ENCODE assay signal across 8 mouse cellular contexts in genomic region chr4:151994228-151995171, GRCm38 (mm10). TPM values are rescaled to one million over a fixed set of nuclear protein-coding genes. Genes with fewer than 3 reads are reported as not detected.
DNase-seq lines count a peak whose midpoint lies in the region; ATAC-seq and TF ChIP-seq lines count a peak whose summit lies in the region.

No protein-coding gene starts in this region.

- peak overlapping the region; percentile 97 for H3K9ac ChIP-seq in heart, embryonic 11.5 days (ENCODE audit: low read depth, low read length)
- H3K9ac ChIP-seq in midbrain, embryonic 16.5 days (ENCODE audit: low read depth, low read length) = peak overlapping the region; percentile 92

- ATAC-seq in heart, embryonic 11.5 days (replicated peaks; ENCODE audit: insufficient number of reproducible peaks, low FRiP score, low TSS enrichment) = no peak
- no peak for ATAC-seq in midbrain, embryonic 16.5 days

- no peaks in the 10 kb centered on the region for H3K9me3 ChIP-seq in heart, embryonic 11.5 days (replicated peaks; ENCODE audit: control insufficient read depth, low read length)
- no peaks in the 10 kb centered on the region for H3K9me3 ChIP-seq in limb, embryonic 10.5 days (replicated peaks)
- no peaks in the 10 kb centered on the region for H3K9me3 ChIP-seq in midbrain, embryonic 16.5 days (replicated peaks; ENCODE audit: control insufficient read depth, low read length, poor library complexity, severe bottlenecking)

- no peak overlapping the region for H3K27ac ChIP-seq in spleen, adult 2 months (ENCODE audit: insufficient read depth, low read length)
- H3K27ac ChIP-seq in heart, embryonic 11.5 days (ENCODE audit: low read depth, low read length) = peak overlapping the region; percentile 89
- peak overlapping the region; percentile 96 for H3K27ac ChIP-seq in limb, embryonic 10.5 days
- no peak overlapping the region for H3K27ac ChIP-seq in midbrain, embryonic 16.5 days (ENCODE audit: low read length)

- TF ChIP-seq CTCF in spleen, adult 2 months (IDR thresholded peaks at IDR 0.05; ENCODE audit: extremely low read depth, insufficient read depth, insufficient read length, insufficient replicate concordance) = no peak
- no peak for TF ChIP-seq CTCF in brain, embryonic 14.5 days (IDR thresholded peaks at IDR 0.05; ENCODE audit: borderline replicate concordance, extremely low read depth, insufficient read depth, insufficient read length)

- peak overlapping the region; percentile 88 for H3K4me3 ChIP-seq in spleen, adult 2 months (ENCODE audit: extremely low read depth, insufficient read depth, insufficient read length)
- H3K4me3 ChIP-seq in heart, embryonic 11.5 days (ENCODE audit: low read depth, low read length) = peak overlapping the region; percentile 100
- H3K4me3 ChIP-seq in limb, embryonic 10.5 days = peak overlapping the region; percentile 100
- peak overlapping the region; percentile 99 for H3K4me3 ChIP-seq in midbrain, embryonic 16.5 days (ENCODE audit: low read depth, low read length)

- H3K27me3 ChIP-seq in spleen, adult 2 months (ENCODE audit: control insufficient read depth, insufficient read depth, low read length) = peaks cover 11% of the 10 kb centered on the region
- H3K27me3 ChIP-seq in heart, embryonic 11.5 days (ENCODE audit: control insufficient read depth, insufficient read depth, low read length) = no peaks in the 10 kb centered on the region
- H3K27me3 ChIP-seq in limb, embryonic 10.5 days (ENCODE audit: low read depth, poor library complexity, severe bottlenecking) = no peaks in the 10 kb centered on the region
- no peaks in the 10 kb centered on the region for H3K27me3 ChIP-seq in midbrain, embryonic 16.5 days (ENCODE audit: control insufficient read depth, insufficient read depth, low read depth, low read length)

- 8% methylated on average over 61 of the region's 61 CpGs for WGBS in spleen, adult 2 months
- whole genome bisulfite sequencing in heart, embryonic 11.5 days (ENCODE audit: insufficient replicate concordance) = 1% methylated on average over 60 of the region's 61 CpGs
- 2% methylated on average over 61 of the region's 61 CpGs for WGBS in limb, embryonic 10.5 days
- WGBS in midbrain, embryonic 16.5 days = under 1% methylated on average over 52 of the region's 61 CpGs

- DNase-seq in spleen, adult 2 months (ENCODE audit: low read depth in 1 of 2, low spot score in 2 of 2) = no peak
- DNase-seq in spleen, postnatal 36 days (ENCODE audit: low spot score in 2 of 2) = no peak
- DNase-seq in brain, embryonic 14.5 days (ENCODE audit: low read depth) = peak; percentile 59
- peak; percentile 69 for DNase-seq in limb, embryonic 10.5 days (ENCODE audit: low spot score)
- no peak for DNase-seq in spleen, adult 12 weeks (ENCODE audit: low spot score)
- no peak for DNase-seq in layer of hippocampus, adult 9-11 months

- H3K4me2 ChIP-seq in heart, embryonic 11.5 days = peak overlapping the region; percentile 95
- peak overlapping the region; percentile 92 for H3K4me2 ChIP-seq in midbrain, embryonic 16.5 days (ENCODE audit: low read length)

- 0 out of 2 replicates have a peak, but pooled peaks cover 6% of the 10 kb centered on the region for H3K36me3 ChIP-seq in spleen, adult 2 months (ENCODE audit: control insufficient read depth, insufficient read depth, low read length)
- H3K36me3 ChIP-seq in heart, embryonic 11.5 days (ENCODE audit: control insufficient read depth, insufficient read depth, low read length) = peaks cover 16% of the 10 kb centered on the region
- peaks cover 45% of the 10 kb centered on the region for H3K36me3 ChIP-seq in limb, embryonic 10.5 days
- H3K36me3 ChIP-seq in midbrain, embryonic 16.5 days (ENCODE audit: control insufficient read depth, insufficient read depth, low read length) = peaks cover 17% of the 10 kb centered on the region

- H3K4me1 ChIP-seq in spleen, adult 2 months (ENCODE audit: control insufficient read depth, insufficient read depth, insufficient read length) = no peaks in the 10 kb centered on the region; the same call in 1 of the 2 replicates
- H3K4me1 ChIP-seq in heart, embryonic 11.5 days (ENCODE audit: control insufficient read depth, insufficient read depth, low read length) = peaks cover 12% of the 10 kb centered on the region
- peaks cover 36% of the 10 kb centered on the region for H3K4me1 ChIP-seq in limb, embryonic 10.5 days
- H3K4me1 ChIP-seq in midbrain, embryonic 16.5 days (ENCODE audit: control insufficient read depth, insufficient read depth, low read length) = peaks cover 17% of the 10 kb centered on the region

- TF ChIP-seq POLR2A in spleen, adult 2 months (IDR thresholded peaks at IDR 0.05; ENCODE audit: low read depth, low read length) = no peak
- TF ChIP-seq POLR2A in brain, embryonic 14.5 days (IDR thresholded peaks at IDR 0.05; ENCODE audit: borderline replicate concordance, extremely low read depth, insufficient read depth, insufficient read length, poor library complexity, severe bottlenecking) = no peak

RNA-seq across cellular contexts. Expression of gene Phf13, which starts 1.6 kb away (rescaled TPM):
- 3.8 and 4.2 TPM in 2 replicates for polyA plus RNA-seq in spleen, adult 2 months (2012; rRNA removed)
- 18.4 and 19.6 TPM in 2 replicates for polyA plus RNA-seq in brain, embryonic 14.5 days (2012; rRNA removed)
- polyA plus RNA-seq in heart, embryonic 11.5 days (2014; fragmentation: Nextera tagmentation; extraction: Ambion mirVana) = 14.3 and 21.7 TPM in 2 replicates
- polyA plus RNA-seq in limb, embryonic 10.5 days (2016; fragmentation: Nextera tagmentation; extraction: Ambion mirVana) = 26.9 and 33.4 TPM in 2 replicates
- polyA plus RNA-seq in midbrain, embryonic 16.5 days (2015; fragmentation: Nextera tagmentation; extraction: Ambion mirVana) = 21.2 and 24.4 TPM in 2 replicates

RNA-seq across cellular contexts. Expression of gene Thap3, which starts 5.7 kb away (rescaled TPM):
- 46.2 and 53.0 TPM in 2 replicates for polyA plus RNA-seq in spleen, adult 2 months (2012; rRNA removed)
- 37.9 and 43.4 TPM in 2 replicates for polyA plus RNA-seq in brain, embryonic 14.5 days (2012; rRNA removed)
- polyA plus RNA-seq in heart, embryonic 11.5 days (2014; fragmentation: Nextera tagmentation; extraction: Ambion mirVana) = 18.9 and 19.7 TPM in 2 replicates
- 36.0 and 43.1 TPM in 2 replicates for polyA plus RNA-seq in limb, embryonic 10.5 days (2016; fragmentation: Nextera tagmentation; extraction: Ambion mirVana)
- 30.9 and 33.9 TPM in 2 replicates for polyA plus RNA-seq in midbrain, embryonic 16.5 days (2015; fragmentation: Nextera tagmentation; extraction: Ambion mirVana)

RNA-seq across cellular contexts. Expression of gene Klhl21, which starts 14.1 kb away (rescaled TPM):
- polyA plus RNA-seq in spleen, adult 2 months (2012; rRNA removed) = 20.1 and 28.4 TPM in 2 replicates
- 3.7 and 5.0 TPM in 2 replicates for polyA plus RNA-seq in brain, embryonic 14.5 days (2012; rRNA removed)
- polyA plus RNA-seq in heart, embryonic 11.5 days (2014; fragmentation: Nextera tagmentation; extraction: Ambion mirVana) = 11.4 and 17.8 TPM in 2 replicates
- polyA plus RNA-seq in limb, embryonic 10.5 days (2016; fragmentation: Nextera tagmentation; extraction: Ambion mirVana) = 9.7 and 10.6 TPM in 2 replicates
- 3.0 and 3.4 TPM in 2 replicates for polyA plus RNA-seq in midbrain, embryonic 16.5 days (2015; fragmentation: Nextera tagmentation; extraction: Ambion mirVana)

RNA-seq across cellular contexts. Expression of gene Zbtb48, which starts 33.0 kb away (rescaled TPM):
- polyA plus RNA-seq in spleen, adult 2 months (2012; rRNA removed) = 18.9 and 21.3 TPM in 2 replicates
- polyA plus RNA-seq in brain, embryonic 14.5 days (2012; rRNA removed) = 26.8 and 33.6 TPM in 2 replicates
- 11.8 and 12.2 TPM in 2 replicates for polyA plus RNA-seq in heart, embryonic 11.5 days (2014; fragmentation: Nextera tagmentation; extraction: Ambion mirVana)
- polyA plus RNA-seq in limb, embryonic 10.5 days (2016; fragmentation: Nextera tagmentation; extraction: Ambion mirVana) = 24.5 and 26.5 TPM in 2 replicates
- 19.3 and 21.5 TPM in 2 replicates for polyA plus RNA-seq in midbrain, embryonic 16.5 days (2015; fragmentation: Nextera tagmentation; extraction: Ambion mirVana)

RNA-seq across cellular contexts. Expression of gene Tas1r1, which starts 43.9 kb away (rescaled TPM):
- 0.14 and 0.15 TPM in 2 replicates for polyA plus RNA-seq in spleen, adult 2 months (2012; rRNA removed)
- polyA plus RNA-seq in brain, embryonic 14.5 days (2012; rRNA removed) = 0.37 and 0.58 TPM in 2 replicates
- polyA plus RNA-seq in heart, embryonic 11.5 days (2014; fragmentation: Nextera tagmentation; extraction: Ambion mirVana) = 0.14 and 0.16 TPM in 2 replicates
- polyA plus RNA-seq in limb, embryonic 10.5 days (2016; fragmentation: Nextera tagmentation; extraction: Ambion mirVana) = 0.35 and 0.65 TPM in 2 replicates
- polyA plus RNA-seq in midbrain, embryonic 16.5 days (2015; fragmentation: Nextera tagmentation; extraction: Ambion mirVana) = 2.1 and 2.4 TPM in 2 replicates

Comparison
In these comparisons a context has a peak if more than half of its experiments do, and no peak if none do; other contexts are left out.
1. DNase-seq: peak in brain, embryonic 14.5 days (single experiment) and limb, embryonic 10.5 days (single experiment); none in spleen, adult 2 months (0 of 2), spleen, postnatal 36 days (0 of 2), spleen, adult 12 weeks (single experiment) and layer of hippocampus, adult 9-11 months (single experiment).
2. H3K27ac ChIP-seq: peak in heart, embryonic 11.5 days (single experiment) and limb, embryonic 10.5 days (single experiment); none in spleen, adult 2 months (single experiment) and midbrain, embryonic 16.5 days (single experiment).
3. Peak in every context shown above with its lines, with median percentiles within 50 percentile points of each other: H3K4me3 ChIP-seq.